Mouse (Mus musculus): ENCODE data around the gene Rnf126. TPM values are rescaled to one million over a fixed set of nuclear protein-coding genes. Genes with fewer than 3 reads are reported as not detected.

Gene Rnf126
- polyA plus RNA-seq, 1 experiment, result not detected

GRCm38 (mm10) chr10:79783050-79783449, 16.3 kb upstream of the Rnf126 start:
- Histone ChIP-seq H3K4me3 (ENCODE audit: insufficient read depth, low read depth, low read length) (no peak overlapping the region), H3K4me1 (ENCODE audit: control insufficient read depth, insufficient read depth, low read length) (peaks cover 25% of the 10 kb centered on the region), H3K27ac (ENCODE audit: insufficient read depth, low read depth, low read length) (no peak overlapping the region)
- WGBS, result 65% methylated on average over 7 of the region's 7 CpGs
- TF ChIP-seq CTCF (IDR thresholded peaks at IDR 0.05; ENCODE audit: insufficient read depth, low read depth, low read length) (no peak), POLR2A (IDR thresholded peaks at IDR 0.05; ENCODE audit: insufficient read depth, low read depth, low read length) (no peak)

- WGBS, result 45% methylated on average over 5 of the region's 5 CpGs
- Histone ChIP-seq H3K4me3 (ENCODE audit: insufficient read depth, low read depth, low read length) (no peak overlapping the region), H3K4me1 (ENCODE audit: control insufficient read depth, insufficient read depth, low read length) (peaks cover 28% of the 10 kb centered on the region), H3K27ac (ENCODE audit: insufficient read depth, low read depth, low read length) (no peak overlapping the region)
- TF ChIP-seq CTCF (IDR thresholded peaks at IDR 0.05; ENCODE audit: insufficient read depth, low read depth, low read length) (no peak), POLR2A (IDR thresholded peaks at IDR 0.05; ENCODE audit: insufficient read depth, low read depth, low read length) (no peak)
These were observed 15.2 kb upstream of the Rnf126 start for GRCm38 (mm10) chr10:79781956-79782355.

- 39% methylated on average over 21 of the region's 21 CpGs for WGBS
- H3K27ac ChIP-seq (ENCODE audit: insufficient read depth, low read depth, low read length), result no peak overlapping the region
- no peak for TF ChIP-seq CTCF (IDR thresholded peaks at IDR 0.05; ENCODE audit: insufficient read depth, low read depth, low read length)
- TF ChIP-seq POLR2A (IDR thresholded peaks at IDR 0.05; ENCODE audit: insufficient read depth, low read depth, low read length), result no peak
- peaks cover 28% of the 10 kb centered on the region for H3K4me1 ChIP-seq (ENCODE audit: control insufficient read depth, insufficient read depth, low read length)
- peak overlapping the region; percentile 56 for H3K4me3 ChIP-seq (ENCODE audit: insufficient read depth, low read depth, low read length)
These were observed 14.4 kb upstream of the Rnf126 start for GRCm38 (mm10) chr10:79781139-79781538.

GRCm38 (mm10) chr10:79780664-79781015, 13.9 kb upstream of the Rnf126 start:
- no peak for TF ChIP-seq CTCF (IDR thresholded peaks at IDR 0.05; ENCODE audit: insufficient read depth, low read depth, low read length)
- no peak overlapping the region for H3K27ac ChIP-seq (ENCODE audit: insufficient read depth, low read depth, low read length)
- WGBS, result 1% methylated on average over 13 of the region's 13 CpGs
- peaks cover 28% of the 10 kb centered on the region for H3K4me1 ChIP-seq (ENCODE audit: control insufficient read depth, insufficient read depth, low read length)
- H3K4me3 ChIP-seq (ENCODE audit: insufficient read depth, low read depth, low read length), result peak overlapping the region; percentile 56

- Histone ChIP-seq H3K4me1 (ENCODE audit: control insufficient read depth, insufficient read depth, low read length) (peaks cover 28% of the 10 kb centered on the region), H3K4me3 (ENCODE audit: insufficient read depth, low read depth, low read length) (peak overlapping the region; percentile 56), H3K27ac (ENCODE audit: insufficient read depth, low read depth, low read length) (no peak overlapping the region)
- 1% methylated on average over 55 of the region's 55 CpGs for WGBS
- TF ChIP-seq CTCF (IDR thresholded peaks at IDR 0.05; ENCODE audit: insufficient read depth, low read depth, low read length), result peak; percentile 95
- TF ChIP-seq POLR2A (IDR thresholded peaks at IDR 0.05; ENCODE audit: insufficient read depth, low read depth, low read length), result no peak
These were observed 13.3 kb upstream of the Rnf126 start for GRCm38 (mm10) chr10:79779784-79780663.

- Histone ChIP-seq H3K4me3 (ENCODE audit: insufficient read depth, low read depth, low read length) (no peak overlapping the region), H3K4me1 (ENCODE audit: control insufficient read depth, insufficient read depth, low read length) (peaks cover 25% of the 10 kb centered on the region), H3K27ac (ENCODE audit: insufficient read depth, low read depth, low read length) (no peak overlapping the region)
- WGBS, result 16% methylated on average over 2 of the region's 2 CpGs
- no peak for TF ChIP-seq CTCF (IDR thresholded peaks at IDR 0.05; ENCODE audit: insufficient read depth, low read depth, low read length)
- TF ChIP-seq POLR2A (IDR thresholded peaks at IDR 0.05; ENCODE audit: insufficient read depth, low read depth, low read length), result no peak
These were observed 12.4 kb upstream of the Rnf126 start for GRCm38 (mm10) chr10:79779193-79779592.

- Histone ChIP-seq H3K4me3 (ENCODE audit: insufficient read depth, low read depth, low read length) (no peak overlapping the region), H3K4me1 (ENCODE audit: control insufficient read depth, insufficient read depth, low read length) (peaks cover 24% of the 10 kb centered on the region), H3K27ac (ENCODE audit: insufficient read depth, low read depth, low read length) (no peak overlapping the region)
- TF ChIP-seq CTCF (IDR thresholded peaks at IDR 0.05; ENCODE audit: insufficient read depth, low read depth, low read length) (no peak), POLR2A (IDR thresholded peaks at IDR 0.05; ENCODE audit: insufficient read depth, low read depth, low read length) (no peak)
- 32% methylated on average over 15 of the region's 15 CpGs for WGBS
These were observed 11.3 kb upstream of the Rnf126 start for GRCm38 (mm10) chr10:79778006-79778405.

- WGBS, result 10% methylated on average over 39 of the region's 39 CpGs
- TF ChIP-seq CTCF (IDR thresholded peaks at IDR 0.05; ENCODE audit: insufficient read depth, low read depth, low read length) (no peak), POLR2A (IDR thresholded peaks at IDR 0.05; ENCODE audit: insufficient read depth, low read depth, low read length) (no peak)
- Histone ChIP-seq H3K4me3 (ENCODE audit: insufficient read depth, low read depth, low read length) (no peak within 1 kb of the TSS), H3K4me1 (ENCODE audit: control insufficient read depth, insufficient read depth, low read length) (peaks cover 24% of the 10 kb centered on the region), H3K27ac (ENCODE audit: insufficient read depth, low read depth, low read length) (no peak within 1 kb of the TSS)
These were observed 10.4 kb upstream of the Rnf126 start, which contains the start of gene Fstl3 for GRCm38 (mm10) chr10:79777103-79777531. Gene Fstl3, plus strand, starts transcription at chr10:79777272.

- TF ChIP-seq CTCF (IDR thresholded peaks at IDR 0.05; ENCODE audit: insufficient read depth, low read depth, low read length) (no peak), POLR2A (IDR thresholded peaks at IDR 0.05; ENCODE audit: insufficient read depth, low read depth, low read length) (no peak)
- Histone ChIP-seq H3K27ac (ENCODE audit: insufficient read depth, low read depth, low read length) (no peak overlapping the region), H3K4me3 (ENCODE audit: insufficient read depth, low read depth, low read length) (no peak overlapping the region), H3K4me1 (ENCODE audit: control insufficient read depth, insufficient read depth, low read length) (peaks cover 5% of the 10 kb centered on the region)
- WGBS, result 55% methylated on average over 5 of the region's 5 CpGs
These were observed 7.9 kb upstream of the Rnf126 start for GRCm38 (mm10) chr10:79774486-79775279.
